Mouse (Mus musculus) megakaryocyte, embryonic 14.5 days (primary cell): ENCODE measurements around the gene Tspan11.

Experiments
- FLI1 ChIP-seq: IDR thresholded peaks from 2 replicates; pipeline ENCODE4 v1.6.1; 2012; ENCODE audit warnings: low read length, inconsistent platforms, mixed read lengths
- GATA1 ChIP-seq: IDR thresholded peaks from 3 replicates; pipeline ENCODE4 v1.6.1; 2012; ENCODE audit warnings: mixed read lengths, low read length, inconsistent platforms, borderline replicate concordance

DNA sequence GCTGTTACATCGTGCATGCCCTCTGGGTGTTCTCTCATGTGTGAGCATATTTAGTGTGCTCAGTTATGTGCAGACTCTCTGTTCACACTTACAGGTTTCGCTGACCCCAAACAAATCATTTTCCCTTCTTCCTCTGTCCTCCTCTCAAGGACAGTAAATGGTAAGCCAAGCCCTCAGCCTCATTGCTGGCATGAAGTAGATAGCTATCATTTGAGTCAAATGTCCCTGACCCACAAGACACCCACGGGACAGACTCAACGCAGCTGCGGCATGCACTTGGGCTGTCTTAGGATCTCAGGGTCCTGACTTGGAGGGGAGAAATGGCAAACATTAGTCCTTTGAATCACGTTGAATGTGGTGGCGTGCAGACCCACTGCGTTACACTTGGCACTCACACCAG, 55.0 kb downstream of the Tspan11 start:
- TF ChIP-seq GATA1 (no peak), FLI1 (no peak)
